Mouse (Mus musculus) hindbrain, postnatal 0 days (tissue): ENCODE measurements around the gene Knop1. TPM values are rescaled to one million over a fixed set of nuclear protein-coding genes. Genes with fewer than 3 reads are reported as not detected.

ENCODE experiments used
- ATAC-seq: fragments of 200-750 bp; cut with Nextera tagmentation; 2 replicates; pipeline ENCODE4 v1.8.0; 2017; ENCODE audit warnings: mild to moderate bottlenecking, moderate TSS enrichment, moderate library complexity
- DNase-seq: peaks from one replicate; pipeline ENCODE4 v3.0.0-alpha.2; 2015; ENCODE audit warnings: low spot score
- H3K27ac ChIP-seq: fragments of 300-500 bp; sonication (generic); 2 replicates; pipeline ENCODE4 v1.5.1; 2014; ENCODE audit warnings: mild to moderate bottlenecking
- H3K27me3 ChIP-seq: fragments of 300-500 bp; sonication (generic); 2 replicates; pipeline ENCODE4 v1.6.1; 2014; ENCODE audit warnings: low read length, mixed read lengths; ENCODE audit not compliant: insufficient read depth
- H3K36me3 ChIP-seq: fragments of 300-500 bp; sonication (generic); 2 replicates; pipeline ENCODE4 v1.6.1; 2014; ENCODE audit warnings: low read length, mixed read lengths; ENCODE audit not compliant: insufficient read depth
- H3K4me1 ChIP-seq: fragments of 300-500 bp; sonication (generic); 2 replicates; pipeline ENCODE4 v1.6.1; 2014; ENCODE audit warnings: antibody characterized with exemption, low read length, mixed read lengths; ENCODE audit not compliant: insufficient read depth
- H3K4me2 ChIP-seq: fragments of 300-500 bp; sonication (generic); 2 replicates; pipeline ENCODE4 v1.6.1; 2014; ENCODE audit warnings: low read depth, mild to moderate bottlenecking, low read length, moderate library complexity, mixed read lengths
- H3K4me3 ChIP-seq: fragments of 300-500 bp; sonication (generic); 2 replicates; pipeline ENCODE4 v1.5.1; 2014; ENCODE audit warnings: low read length
- H3K9ac ChIP-seq: fragments of 300-500 bp; sonication (generic); replicated peaks from 2 replicates; pipeline ENCODE4 v1.6.1; 2014; ENCODE audit warnings: mild to moderate bottlenecking, low read length, moderate library complexity, mixed read lengths
- H3K9me3 ChIP-seq: fragments of 300-500 bp; sonication (generic); 2 replicates; pipeline ENCODE4 v1.6.1; 2016; ENCODE audit warnings: low read length, mixed read lengths
- CTCF ChIP-seq: IDR thresholded peaks from 2 replicates; pipeline ENCODE4 v1.5.1; 2016; ENCODE audit warnings: antibody characterized with exemption, control low read depth, low read depth
- WGBS: fragments of 180-500 bp; shearing (Covaris S2); extraction: QIAGEN DNeasy Blood & Tissue Kit; methylation state at CpG from one replicate; pipeline ENCODE4 v1.1.7; 2014; 5-methylcytosine and 5-hydroxymethylcytosine counted together
- polyA plus RNA-seq: library from polyadenylated mRNA; unstranded; fragments of >200 nt; fragmentation: Nextera tagmentation; extraction: Ambion mirVana; gene quantifications from 2 replicates; pipeline ENCODE4 v1.2.1, GENCODE M21; 2015
- total RNA-seq: library from RNA; depleted of rRNA; stranded (reverse); fragments of >200 nt; gene quantifications from 2 replicates; pipeline ENCODE4 v1.2.3, GENCODE M21; 2014

Knop1 gene
- total and polyA plus RNA-seq, 2 experiments from 2014 or later, result 30.8 to 75.6 TPM

DNA sequence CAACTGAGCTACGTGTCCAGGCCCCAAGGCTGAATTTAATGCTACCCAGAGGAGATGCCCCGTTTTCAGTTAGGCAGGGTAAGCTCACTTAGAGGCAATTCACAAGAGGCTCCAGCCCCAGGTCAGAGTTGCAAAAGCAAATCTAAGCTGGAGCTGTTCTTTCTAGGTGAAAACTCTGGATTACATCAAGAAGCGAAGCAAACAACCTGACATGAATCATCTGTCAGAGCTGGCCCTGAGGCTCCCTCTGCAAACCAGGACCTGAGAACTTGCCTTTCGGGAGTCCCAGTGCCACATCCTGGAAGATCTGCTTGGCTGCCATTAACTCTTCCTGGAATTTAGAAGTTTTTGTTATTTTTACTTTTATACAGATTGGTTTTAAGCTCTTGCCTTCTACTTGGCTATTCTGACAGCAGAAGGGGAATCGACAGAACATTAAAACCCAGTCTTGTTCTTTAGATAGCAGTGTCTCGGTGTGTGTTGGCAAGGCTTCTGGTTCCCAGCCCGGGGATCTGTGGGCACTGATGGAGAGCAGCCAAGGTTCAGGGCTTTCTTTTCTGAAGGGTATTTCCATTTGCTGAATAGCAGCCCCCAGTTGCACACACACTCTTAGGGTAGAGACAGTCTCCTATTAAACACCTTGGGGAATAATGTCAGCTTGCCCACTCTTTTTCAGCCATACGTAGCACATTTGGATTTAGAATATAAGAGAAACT, 14.9 kb downstream of the Knop1 start:
- TF ChIP-seq CTCF, result no peak
- 0 out of 2 replicates have a peak overlapping the region, but pooled peaks have one; percentile 23 for H3K27ac ChIP-seq

DNA sequence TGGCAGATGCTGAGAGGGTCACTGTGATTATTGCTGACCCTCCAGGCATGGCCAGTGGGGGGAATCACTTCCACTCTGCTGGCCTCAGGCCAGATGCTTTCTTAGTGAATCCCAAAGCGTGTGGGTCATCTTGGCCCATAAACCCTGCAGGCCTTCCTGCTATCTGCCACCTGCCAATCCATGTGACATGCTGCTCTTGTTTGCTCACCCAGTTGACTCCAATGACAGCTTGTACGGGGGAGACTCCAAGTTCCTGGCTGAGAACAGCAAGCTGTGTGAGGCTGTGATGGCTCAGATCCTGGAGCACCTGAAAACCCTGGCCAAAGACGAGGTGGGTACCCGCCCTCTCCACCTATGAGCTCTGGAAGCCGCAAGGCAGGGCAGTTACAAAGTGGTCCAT, 18.2 kb downstream of the Knop1 start:
- H3K4me3 ChIP-seq, result no peak overlapping the region
- no peak for ATAC-seq
- 0 out of 2 replicates have a peak, but pooled peaks cover 3% of the 10 kb centered on the region for H3K4me1 ChIP-seq
- H3K36me3 ChIP-seq, result peaks cover 54% of the 10 kb centered on the region
- WGBS, result 86% methylated on average over 5 of the region's 5 CpGs
- DNase-seq, result no peak
- no peak for TF ChIP-seq CTCF
- no peak overlapping the region for H3K9ac ChIP-seq
- H3K4me2 ChIP-seq, result no peak overlapping the region
- H3K27me3 ChIP-seq, result no peaks in the 10 kb centered on the region
- H3K9me3 ChIP-seq, result no peaks in the 10 kb centered on the region
- H3K27ac ChIP-seq, result no peak overlapping the region

More for the DNA sequence above, 14.9 kb downstream of the Knop1 start:
- no peak overlapping the region for H3K4me2 ChIP-seq
- H3K9ac ChIP-seq, result no peak overlapping the region
- H3K4me3 ChIP-seq, result no peak overlapping the region
- DNase-seq, result peak; percentile 70
- no peaks in the 10 kb centered on the region for H3K27me3 ChIP-seq
- H3K36me3 ChIP-seq, result peaks cover 62% of the 10 kb centered on the region
- 0 out of 2 replicates have a peak, but pooled peaks cover 3% of the 10 kb centered on the region for H3K4me1 ChIP-seq
- 41% methylated on average over 8 of the region's 8 CpGs for WGBS
- ATAC-seq, result no peak; the same call in 1 of the 2 replicates
- no peaks in the 10 kb centered on the region for H3K9me3 ChIP-seq

DNA sequence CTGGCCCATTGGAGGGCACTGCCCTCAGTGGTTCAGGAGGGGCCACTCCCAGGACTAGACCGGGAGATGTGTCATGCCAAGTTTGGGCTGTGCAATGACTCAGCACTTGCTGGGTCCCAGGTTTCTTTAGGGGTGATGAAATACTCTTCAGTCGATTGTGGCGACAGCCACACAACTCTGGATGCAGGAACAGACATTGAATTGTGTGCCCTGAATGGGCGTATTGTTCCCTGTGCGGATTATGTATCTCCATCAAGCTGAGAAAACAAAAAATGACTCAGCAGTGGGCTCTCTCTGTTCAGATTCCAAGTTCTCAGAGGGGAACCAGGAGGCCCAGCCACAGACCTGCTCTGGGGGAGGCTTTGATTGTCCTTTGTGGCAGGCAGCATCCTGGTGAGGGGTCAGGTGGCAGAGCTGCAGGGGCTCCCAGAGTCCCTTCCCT, 28.1 kb downstream of the Knop1 start:
- peak; percentile 17 for DNase-seq
- Histone ChIP-seq H3K4me2 (no peak overlapping the region), H3K9me3 (no peaks in the 10 kb centered on the region), H3K27ac (no peak overlapping the region), H3K4me1 (no peaks in the 10 kb centered on the region), H3K27me3 (no peaks in the 10 kb centered on the region), H3K36me3 (peaks cover 12% of the 10 kb centered on the region; the same call in 1 of the 2 replicates), H3K4me3 (no peak overlapping the region), H3K9ac (no peak overlapping the region)
- peak; percentile 68 for ATAC-seq
- TF ChIP-seq CTCF, result no peak
- 23% methylated on average over 5 of the region's 5 CpGs for WGBS

DNA sequence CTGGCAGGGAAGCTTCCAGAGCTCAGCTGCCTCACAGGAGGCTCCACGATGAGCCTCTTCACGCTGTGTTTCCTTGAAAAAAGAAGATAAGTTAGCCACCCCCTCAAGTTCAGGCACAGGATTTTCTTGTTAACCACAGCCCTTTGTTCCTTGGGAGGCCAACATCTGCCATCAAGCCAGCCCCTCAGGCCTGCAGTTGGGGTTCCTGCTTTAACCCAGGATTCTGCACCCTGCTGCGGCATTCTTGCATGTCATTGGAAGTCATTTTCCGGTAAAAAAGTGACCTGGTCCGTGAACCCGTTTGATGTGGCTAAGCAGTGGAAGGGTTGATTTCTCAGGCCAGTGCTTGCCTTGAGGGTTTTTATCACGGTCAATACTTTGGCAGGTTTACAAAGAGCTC, 31.6 kb downstream of the Knop1 start:
- Histone ChIP-seq H3K4me1 (no peaks in the 10 kb centered on the region), H3K36me3 (peaks cover 20% of the 10 kb centered on the region; the same call in 1 of the 2 replicates), H3K27ac (no peak overlapping the region), H3K9me3 (no peaks in the 10 kb centered on the region), H3K27me3 (no peaks in the 10 kb centered on the region), H3K9ac (no peak overlapping the region), H3K4me3 (no peak overlapping the region), H3K4me2 (no peak overlapping the region)
- no peak for TF ChIP-seq CTCF
- 45% methylated on average over 7 of the region's 7 CpGs for WGBS
- DNase-seq (no peak), ATAC-seq (no peak)

DNA sequence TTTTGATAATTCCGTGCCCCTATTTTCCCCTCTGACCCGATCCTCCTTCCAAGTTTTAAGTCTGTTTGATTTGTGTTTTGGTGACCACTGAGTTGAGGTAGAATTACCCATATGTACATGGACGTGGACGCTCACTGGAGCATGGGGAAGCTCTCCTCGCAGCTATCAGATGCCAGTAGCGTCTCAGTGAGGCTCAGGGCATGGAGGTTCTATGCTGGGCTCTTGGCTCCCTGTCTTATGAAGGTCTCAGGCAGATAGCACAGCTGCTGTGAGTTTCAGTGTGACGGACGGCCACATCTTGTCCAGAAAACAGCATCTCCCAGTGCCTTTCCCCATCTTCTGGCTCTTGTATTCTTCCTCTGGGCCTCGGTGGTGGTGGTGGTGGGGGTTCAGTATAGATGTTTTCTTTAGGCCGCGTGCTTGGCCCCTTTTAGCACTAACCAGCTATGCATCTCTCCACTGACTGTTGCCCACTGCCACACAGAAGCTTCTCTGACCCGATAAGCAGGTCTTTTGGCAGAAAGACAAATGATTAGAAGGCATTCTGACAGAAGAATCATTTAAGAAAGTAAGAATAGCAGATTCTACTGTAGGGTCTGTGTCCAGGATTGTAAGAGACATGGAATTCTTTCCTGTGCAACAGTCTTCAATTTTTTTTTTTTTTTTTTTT, 34.0 kb downstream of the Knop1 start:
- Histone ChIP-seq H3K4me3 (no peak overlapping the region), H3K4me1 (no peaks in the 10 kb centered on the region), H3K27ac (no peak overlapping the region), H3K9me3 (no peaks in the 10 kb centered on the region), H3K9ac (no peak overlapping the region), H3K27me3 (no peaks in the 10 kb centered on the region), H3K36me3 (peaks cover 28% of the 10 kb centered on the region), H3K4me2 (no peak overlapping the region)
- TF ChIP-seq CTCF, result no peak
- DNase-seq (no peak), ATAC-seq (no peak)
- 82% methylated on average over 12 of the region's 12 CpGs for WGBS

DNA sequence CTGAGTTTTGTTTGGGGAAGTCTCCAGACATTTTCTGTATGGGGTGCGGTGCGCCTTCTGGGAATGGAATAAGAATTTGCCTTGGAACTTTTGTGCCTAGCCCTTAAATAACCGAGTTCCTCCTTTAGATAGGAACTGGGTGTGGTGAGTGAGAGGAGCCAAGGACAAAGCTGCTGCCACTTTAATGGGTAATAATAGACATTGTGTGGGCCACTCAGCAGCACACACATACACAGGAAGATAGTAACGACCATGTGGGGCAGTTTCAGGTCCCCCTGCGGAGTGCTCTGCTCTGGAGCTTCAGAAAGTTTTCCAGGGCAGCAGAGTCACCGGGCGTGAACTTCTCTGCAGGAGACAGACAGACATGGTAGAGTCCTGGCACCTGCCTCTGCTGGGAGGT, 34.7 kb downstream of the Knop1 start:
- TF ChIP-seq CTCF, result no peak
- ATAC-seq (no peak), DNase-seq (no peak)
- Histone ChIP-seq H3K4me1 (no peaks in the 10 kb centered on the region), H3K36me3 (peaks cover 28% of the 10 kb centered on the region), H3K27ac (no peak overlapping the region), H3K9ac (no peak overlapping the region), H3K9me3 (no peaks in the 10 kb centered on the region), H3K27me3 (no peaks in the 10 kb centered on the region), H3K4me2 (no peak overlapping the region), H3K4me3 (no peak overlapping the region)
- WGBS, result 63% methylated on average over 7 of the region's 7 CpGs

DNA sequence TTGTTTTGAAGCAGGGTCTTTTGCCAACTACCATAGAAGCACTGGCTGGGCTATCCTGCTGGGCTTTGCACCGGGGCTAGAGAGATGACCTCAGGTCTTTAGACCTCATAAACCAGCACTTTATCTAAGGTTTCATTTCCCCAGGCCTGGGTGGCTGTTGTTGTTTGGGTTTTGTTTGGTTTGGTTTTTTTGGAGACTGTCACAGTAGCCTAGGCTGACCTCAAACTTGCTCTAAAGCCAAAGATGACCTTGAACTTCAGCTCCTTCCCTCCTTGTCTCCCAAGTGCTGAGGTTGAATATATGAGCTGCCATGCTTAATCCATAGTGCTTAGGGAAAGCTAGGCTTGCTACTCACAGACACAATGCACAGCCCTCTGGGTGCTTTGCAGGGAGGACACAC, 36.4 kb downstream of the Knop1 start:
- DNase-seq, result no peak
- peaks cover 27% of the 10 kb centered on the region for H3K36me3 ChIP-seq
- no peak overlapping the region for H3K9ac ChIP-seq
- no peaks in the 10 kb centered on the region for H3K27me3 ChIP-seq
- no peaks in the 10 kb centered on the region for H3K9me3 ChIP-seq
- H3K27ac ChIP-seq, result no peak overlapping the region
- H3K4me3 ChIP-seq, result no peak overlapping the region
- no peak overlapping the region for H3K4me2 ChIP-seq
- 97% methylated on average over 1 of the region's 1 CpGs for WGBS
- no peak for TF ChIP-seq CTCF
- H3K4me1 ChIP-seq, result no peaks in the 10 kb centered on the region
- no peak for ATAC-seq
